18 mouse cellular contexts compared by ENCODE assay signal in genomic region chr2:104532548-104532947, GRCm38 (mm10). TPM values are rescaled to one million over a fixed set of nuclear protein-coding genes. Genes with fewer than 3 reads are reported as not detected.
DNase-seq lines count a peak whose midpoint lies in the region; ATAC-seq lines count a peak whose summit lies in the region.
"Had no signal": no experiment of that assay in that cellular context is flagged by ENCODE, and none has a peak within 500 bp of the region (broad histone marks: within the 10 kb centered on the region; RNA-seq: fewer than 3 reads in every experiment).

No protein-coding gene starts in this region.

- intact Hi-C loops in heart, postnatal 25 days (cut with DNase I): no loop called here

- no peak for ATAC-seq in erythroblast, adult 5-6 weeks (replicated peaks; ENCODE audit: low FRiP score, poor library complexity, severe bottlenecking)
- ATAC-seq: forebrain, embryonic 13.5 days; hindbrain, embryonic 16.5 days; intestine, embryonic 16.5 days had no signal

- peak; percentile 4 for DNase-seq in lung, postnatal 36 days
- no peak for DNase-seq in lung, postnatal 25 days (ENCODE audit: low spot score)
- DNase-seq in ZHBTc4 (ENCODE audit: low read depth, low spot score): peak; percentile 68
- DNase-seq in thymus, postnatal 0 days (ENCODE audit: low spot score): peak; percentile 46
- no peak for DNase-seq in heart, postnatal 25 days (ENCODE audit: low spot score)
- no peak for DNase-seq in retina, postnatal 1 day
- DNase-seq: adrenal gland, postnatal 14 days; cerebellum, adult 11-12 months; cerebellum, postnatal 25 days; gastrocnemius, postnatal 14 days; heart, adult 2 months; heart, postnatal 4 days; lung, postnatal 4 days; right cerebral cortex, postnatal 4 days had no signal

RNA-seq across cellular contexts. Expression of gene Hipk3, which starts 38.3 kb away (rescaled TPM):
- 11.9 and 13.9 TPM in 2 replicates for polyA plus RNA-seq in thymus, postnatal 0 days (2015; fragmentation: Nextera tagmentation; extraction: Ambion mirVana)
- total RNA-seq in heart, postnatal 25 days (2021): 100 to 1,000 TPM; 202 to 215 TPM
- 19.9 and 23.4 TPM in 2 replicates for total RNA-seq in erythroblast, adult 5-6 weeks (2015; ENCODE audit: low replicate concordance)
- total RNA-seq in erythroblast, adult 5-6 weeks (2017; ENCODE audit: low replicate concordance): 12.8 and 14.1 TPM in 2 replicates

RNA-seq across cellular contexts. Expression of gene Cstf3, which starts 57.8 kb away (rescaled TPM):
- polyA plus RNA-seq in thymus, postnatal 0 days (2015; fragmentation: Nextera tagmentation; extraction: Ambion mirVana): 60.5 and 67.0 TPM in 2 replicates
- total RNA-seq in heart, postnatal 25 days (2021): 10 to 100 TPM; 12.0 to 14.7 TPM
- 33.0 and 35.5 TPM in 2 replicates for total RNA-seq in erythroblast, adult 5-6 weeks (2015; ENCODE audit: low replicate concordance)
- 22.4 and 29.3 TPM in 2 replicates for total RNA-seq in erythroblast, adult 5-6 weeks (2017; ENCODE audit: low replicate concordance)

Comparison
In these comparisons a context has a peak if more than half of its experiments do, and no peak if none do; other contexts are left out.
1. DNase-seq: peak in lung, postnatal 36 days (single experiment), ZHBTc4 (single experiment) and thymus, postnatal 0 days (single experiment); none in lung, postnatal 25 days (single experiment), heart, postnatal 25 days (single experiment) and retina, postnatal 1 day (single experiment).
2. RNA of gene Hipk3, which starts 38.3 kb away (total RNA-seq): 202 to 215 TPM in heart, postnatal 25 days; 12.8 to 23.4 TPM in erythroblast, adult 5-6 weeks; every median in the first group is over 4 times any median in the second.